Mouse (Mus musculus) c-Kit-positive CD71-negative TER-119-negative erythroid progenitor cells, embryonic 14.5 days (primary cell): ENCODE results near the gene Mmp2.

Source experiments
- DNase-seq: peaks from one replicate; pipeline ENCODE4 v3.0.0-alpha.2; 2013; ENCODE audit warnings: low read depth

Gene Mmp2

DNA sequence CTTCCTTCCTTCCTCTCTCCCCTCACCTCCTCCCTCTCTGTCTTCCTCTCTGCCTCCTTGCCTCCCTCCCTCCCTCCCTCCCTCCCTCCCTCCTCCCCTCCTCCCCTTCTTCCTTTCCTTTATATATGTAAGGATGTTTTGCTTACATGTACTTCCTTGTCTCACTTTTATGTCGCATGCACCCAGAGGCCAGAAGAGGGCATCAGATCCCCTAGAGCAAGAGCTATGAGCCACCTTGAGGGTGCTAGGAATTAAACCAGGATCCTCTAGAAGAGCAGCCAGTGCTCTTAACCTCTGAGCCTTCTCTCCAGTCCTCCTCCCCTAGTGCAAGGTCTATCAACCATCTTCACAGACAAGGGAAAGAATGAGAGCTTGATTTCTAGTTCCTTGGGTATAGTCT, 69.0 kb downstream of the Mmp2 start:
- DNase-seq, result no peak

- no peak for DNase-seq
Observed at GRCm38 (mm10) chr8:92896611-92897010, 69.5 kb downstream of the Mmp2 start.

DNA sequence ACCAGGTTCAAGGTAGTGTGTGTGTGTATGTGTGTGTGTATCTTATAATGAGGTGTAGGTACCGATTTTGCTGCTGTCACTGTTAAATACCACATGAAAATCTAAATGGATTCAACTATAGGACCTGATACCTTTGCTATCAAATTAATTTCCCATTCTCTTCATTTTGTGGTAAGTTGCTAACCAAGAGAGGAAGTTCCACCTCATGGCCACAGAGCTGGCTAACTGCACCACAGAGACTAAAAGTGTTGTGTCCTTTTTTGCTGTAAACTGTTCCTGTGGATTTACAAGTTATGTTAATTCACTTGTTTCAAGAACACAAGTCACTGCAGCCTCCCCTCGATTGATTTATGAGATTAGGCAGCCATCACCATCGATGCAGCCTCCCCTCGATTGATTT, 70.7 kb downstream of the Mmp2 start:
- DNase-seq, result no peak

DNA sequence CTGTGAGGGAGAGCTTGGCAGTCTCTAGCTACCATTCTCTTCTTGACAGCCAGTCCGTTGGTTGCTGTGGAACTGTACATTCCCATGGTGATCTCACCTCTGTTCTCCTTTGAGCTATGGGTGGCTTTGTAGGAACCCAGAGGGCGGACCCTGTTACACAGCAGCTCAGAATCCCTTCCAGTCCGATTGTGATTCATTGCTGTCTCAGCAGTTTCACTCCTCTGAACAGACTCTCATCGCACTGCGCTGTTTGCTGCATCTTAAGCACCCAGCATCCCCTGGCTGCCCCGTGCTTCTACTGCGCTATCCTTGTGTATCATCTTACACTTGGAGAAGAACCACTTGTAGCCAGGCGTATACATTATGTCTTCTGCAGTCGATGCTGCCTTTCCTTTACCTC, 72.5 kb downstream of the Mmp2 start:
- no peak for DNase-seq

GRCm38 (mm10) chr8:92901107-92901506, 74.0 kb downstream of the Mmp2 start, which contains the start of gene Capns2:
Gene Capns2, plus strand, starts transcription at chr8:92901407.
- no peak for DNase-seq

DNA sequence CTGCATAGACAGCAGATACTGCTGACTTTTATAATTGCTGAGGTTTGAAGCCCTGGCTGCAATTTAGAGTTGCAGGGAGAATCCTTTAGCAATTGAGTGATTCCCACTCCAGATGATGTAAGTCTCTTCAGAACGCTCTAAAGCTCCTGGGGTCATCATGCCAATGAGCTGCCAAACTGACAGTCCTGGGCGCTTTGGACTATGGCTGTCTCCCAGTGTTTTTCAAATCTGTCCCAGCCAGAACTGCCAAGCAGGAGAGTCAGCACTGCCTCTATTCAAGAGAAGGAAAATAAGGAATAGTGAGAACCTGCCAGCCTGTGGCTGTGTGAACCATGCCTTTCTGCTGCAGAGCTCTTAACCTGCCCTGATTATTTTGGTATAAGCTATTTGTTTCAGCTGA, 75.9 kb downstream of the Mmp2 start:
- no peak for DNase-seq
